Mouse (Mus musculus) fibroblast of lung, adult 2 months (primary cell): ENCODE measurements around the gene Slc22a5.
A peak's percentile ranks its signal among the peaks of the same experiment; 100 is the strongest.
"Not testable (repeated sequence)": the region's sequence is repeated elsewhere in the genome, so short reads cannot be mapped to it uniquely, and the experiment has no call there.

Experiments used
- DNase-seq: peaks from one replicate; pipeline ENCODE4 v3.0.0-alpha.2; 2011; ENCODE audit warnings: low read depth

The Slc22a5 gene

DNA sequence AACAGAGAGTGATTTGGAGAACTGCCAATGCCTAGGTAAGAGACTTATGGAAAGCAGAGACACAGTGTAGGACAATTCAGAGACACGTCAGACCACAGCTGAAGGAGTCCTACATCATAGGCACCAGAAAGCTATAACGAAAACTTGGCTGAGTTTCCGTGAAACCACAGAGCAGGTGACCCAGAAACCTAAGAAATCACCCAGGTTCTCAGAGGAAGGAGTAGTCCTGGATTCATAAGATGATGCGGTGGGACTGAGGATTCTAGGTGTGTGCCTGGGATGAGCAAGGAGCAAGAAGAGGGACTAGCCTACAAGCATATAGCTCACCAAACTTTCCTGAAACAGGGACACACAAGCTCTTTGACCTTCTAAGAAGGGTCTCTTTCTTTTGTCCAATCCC lies 3.2 kb downstream of the Slc22a5 start:
- DNase-seq, result no peak

DNA sequence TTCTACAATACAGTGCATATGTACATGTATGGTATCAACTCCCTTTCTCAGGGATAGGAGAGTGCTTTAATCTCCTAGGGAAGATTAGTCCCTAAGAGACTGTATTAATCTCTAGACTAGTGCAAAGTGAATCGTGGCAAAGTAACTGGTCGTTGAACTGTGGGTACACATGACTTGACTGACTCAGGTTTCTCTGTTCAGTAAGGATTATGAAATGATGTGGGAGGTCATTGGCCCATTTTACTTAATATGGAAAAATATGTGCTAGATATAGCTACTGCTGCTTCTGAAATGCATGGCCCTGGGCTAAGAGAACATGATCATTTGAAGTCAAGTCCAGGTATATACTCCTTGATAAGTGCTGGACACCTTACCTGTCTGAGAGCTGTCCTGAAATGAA lies 8.2 kb downstream of the Slc22a5 start:
- DNase-seq, result no peak

DNA sequence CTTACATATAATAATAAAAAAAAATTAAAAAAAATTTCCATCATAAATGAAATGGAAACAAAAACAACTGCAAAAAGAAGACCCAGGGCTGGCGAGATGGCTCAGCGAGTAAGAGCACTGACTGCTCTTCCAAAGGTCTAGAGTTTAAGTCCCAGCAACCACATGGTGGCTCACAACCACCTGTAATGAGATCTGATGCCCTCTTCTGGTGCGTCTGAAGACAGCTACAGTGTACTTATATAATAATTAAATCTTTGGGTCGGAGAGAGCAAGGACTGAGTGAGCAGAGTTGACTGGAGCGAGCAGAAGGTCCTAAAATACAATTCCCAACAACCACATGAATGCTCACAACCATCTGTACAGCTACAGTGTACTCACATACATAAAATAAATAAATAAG lies 13.4 kb downstream of the Slc22a5 start:
- not testable (repeated sequence) for DNase-seq

DNA sequence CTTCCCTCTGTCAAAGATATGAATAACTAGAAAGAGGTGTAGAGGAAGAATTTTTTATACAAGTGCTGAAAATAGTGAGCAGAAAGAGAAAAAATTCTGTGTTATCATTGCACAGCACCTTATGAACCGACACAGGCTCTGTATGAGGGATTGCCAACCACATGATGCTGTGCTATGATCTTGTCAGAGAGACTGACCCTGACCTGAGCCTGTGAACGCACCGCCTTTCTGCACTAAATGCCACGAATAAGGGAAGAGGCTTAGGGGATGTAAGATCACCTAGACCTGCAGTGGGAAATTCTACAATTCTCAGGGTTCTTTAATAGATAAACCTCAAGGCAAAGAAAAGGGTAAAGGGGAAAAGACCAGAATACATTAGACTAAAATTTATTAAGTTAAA lies 15.0 kb downstream of the Slc22a5 start:
- no peak for DNase-seq

- no peak for DNase-seq
Observed at GRCm38 (mm10) chr11:53874706-53875105, 16.8 kb downstream of the Slc22a5 start.

- not testable (repeated sequence) for DNase-seq
Observed at GRCm38 (mm10) chr11:53873909-53874704, 17.4 kb downstream of the Slc22a5 start.

DNA sequence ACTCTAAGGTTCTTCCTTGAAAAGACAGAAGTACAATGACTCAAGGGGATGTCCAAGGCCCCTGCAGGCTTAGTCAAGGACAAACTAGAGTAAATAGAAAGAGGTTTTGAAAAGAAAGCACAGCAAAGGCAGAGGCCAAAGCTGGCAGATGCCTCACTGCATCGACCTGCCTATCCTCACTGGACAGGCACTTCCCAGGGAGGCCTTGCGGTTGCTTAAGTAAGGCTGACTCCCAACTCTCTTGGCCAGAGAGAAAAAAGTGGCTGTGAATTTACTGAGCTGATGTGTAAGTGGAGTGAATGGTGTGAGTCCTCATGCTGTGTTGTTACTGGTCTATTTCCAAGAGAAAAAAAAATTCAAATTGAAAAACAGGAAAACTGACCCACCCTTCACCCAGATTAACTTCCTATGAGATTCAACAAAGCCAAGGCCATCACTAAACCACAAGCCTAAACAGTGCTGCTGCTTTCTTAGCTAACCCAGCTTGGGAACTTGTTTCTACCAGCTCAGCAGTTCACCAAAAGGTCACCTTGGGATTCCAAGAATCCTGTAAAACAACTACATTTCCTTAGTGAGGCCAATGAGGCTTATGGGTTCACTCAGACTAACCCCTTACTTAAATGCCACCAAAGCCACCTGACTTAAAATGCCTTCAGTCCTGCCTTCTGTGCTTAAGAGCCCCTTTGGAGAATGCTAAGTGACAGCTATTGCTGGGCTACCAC lies 19.5 kb downstream of the Slc22a5 start:
- peak; percentile 61 for DNase-seq

DNA sequence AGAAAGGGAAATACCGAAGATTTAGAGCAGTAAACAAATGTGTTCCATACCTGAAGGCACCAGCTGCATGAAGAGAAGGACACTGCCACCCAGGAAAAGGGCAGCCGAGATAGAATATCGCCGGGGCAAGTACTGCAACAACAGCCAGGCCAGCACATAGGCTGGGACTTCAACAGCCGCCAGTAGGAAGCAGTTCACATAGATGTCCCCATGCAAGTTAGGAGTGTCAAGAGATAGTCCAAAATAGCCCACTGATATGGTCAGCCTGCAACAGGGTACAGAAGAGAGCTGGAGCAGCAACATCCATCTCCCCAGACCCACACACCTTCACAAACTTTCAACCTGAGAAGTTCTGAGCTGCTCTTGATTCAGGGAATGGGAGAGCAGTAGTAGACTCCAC lies 22.3 kb downstream of the Slc22a5 start:
- no peak for DNase-seq

DNA sequence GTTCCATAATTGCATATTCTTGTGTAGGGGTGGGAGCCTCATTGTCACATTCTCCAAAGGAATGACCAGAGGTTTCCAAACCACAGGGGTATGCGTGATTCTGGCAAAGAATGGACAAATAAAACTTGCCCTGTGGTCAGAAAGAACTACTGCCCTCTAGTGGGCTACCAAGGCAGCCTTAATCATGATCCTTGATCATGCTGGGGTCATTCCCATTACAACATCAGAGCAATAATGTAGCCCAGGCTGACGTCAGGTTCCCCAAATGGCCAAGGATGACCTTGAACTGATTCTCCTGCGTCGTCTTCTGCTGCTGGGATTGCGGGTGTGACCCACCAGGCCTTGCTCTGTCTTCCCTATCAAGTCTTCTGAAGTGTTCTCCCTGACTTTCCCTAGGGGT lies 23.1 kb downstream of the Slc22a5 start:
- not testable (repeated sequence) for DNase-seq

DNA sequence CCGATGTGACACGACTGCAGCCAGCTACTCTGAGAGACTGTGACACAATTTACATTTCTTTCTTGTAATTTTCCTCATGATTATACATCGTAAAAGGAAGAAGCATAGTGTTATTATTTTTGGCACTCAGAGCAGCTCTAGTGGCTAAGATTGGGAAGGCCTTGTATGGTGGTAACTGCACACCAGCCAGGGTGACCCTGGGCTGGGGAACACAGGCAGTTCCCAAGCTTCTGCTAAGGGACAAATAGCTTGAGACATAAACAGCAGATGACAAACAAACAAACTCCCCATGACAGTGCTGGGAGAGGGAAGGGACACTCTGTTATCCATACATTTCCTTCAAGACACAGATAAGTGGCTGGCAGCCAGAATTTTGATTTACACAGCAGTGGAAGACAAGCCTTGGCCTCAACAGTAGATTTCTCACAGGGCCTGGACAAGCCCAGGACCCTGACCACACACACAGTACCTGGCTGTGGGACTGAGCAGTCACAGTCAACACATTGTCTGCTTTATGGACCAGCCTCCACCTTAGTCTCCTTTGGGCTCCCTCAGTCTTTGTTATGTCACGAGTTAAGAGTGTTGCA lies 26.6 kb downstream of the Slc22a5 start:
- DNase-seq, result not testable (repeated sequence)

GRCm38 (mm10) chr11:53860944-53861343 lies 30.5 kb downstream of the Slc22a5 start:
- not testable (repeated sequence) for DNase-seq

DNA sequence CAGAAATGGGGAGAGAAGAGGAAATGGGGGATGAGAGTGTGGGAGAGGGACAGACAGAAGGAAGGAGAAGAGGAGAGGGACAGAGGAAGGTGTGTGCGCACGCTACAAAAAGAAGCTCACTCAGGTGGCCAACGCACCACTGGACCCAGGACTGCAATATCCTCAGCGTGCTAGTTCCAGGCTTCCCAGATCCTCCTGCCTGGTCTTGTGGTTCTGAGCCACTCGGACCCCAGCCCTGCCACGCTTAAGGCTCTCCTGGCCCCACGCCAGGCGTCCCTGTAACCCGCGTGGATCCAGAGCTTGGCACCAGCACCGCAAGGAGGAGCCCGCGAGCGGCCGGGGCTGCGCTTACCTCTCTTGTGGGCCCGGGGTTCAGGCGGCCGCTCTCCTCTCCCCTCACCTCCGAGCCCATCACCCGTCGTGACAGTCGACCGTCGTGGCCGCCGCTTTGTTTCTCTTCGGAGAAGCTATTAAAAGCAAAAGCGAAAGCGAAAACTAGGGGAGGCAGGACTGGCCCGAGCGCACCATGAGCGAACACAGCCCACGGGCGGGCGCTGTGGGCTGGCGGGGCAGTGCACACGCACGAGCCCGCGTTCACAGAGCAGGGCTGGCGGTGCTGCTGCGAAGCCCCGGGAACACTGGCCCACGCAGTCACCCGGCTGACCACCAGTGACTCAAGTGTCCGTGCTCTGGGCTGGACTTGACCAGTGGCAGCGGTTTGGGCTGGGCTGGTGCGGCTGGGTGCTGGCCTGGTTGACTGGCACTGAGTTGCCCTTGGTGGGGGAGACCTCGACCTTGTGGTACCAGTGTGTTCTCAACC lies 32.5 kb downstream of the Slc22a5 start, which contains the start of gene Gm12216:
Gene Gm12216 (minus strand): TSS at position 496 of the 820 bp plus-strand sequence.
- DNase-seq, result not testable (repeated sequence)

- DNase-seq, result no peak
Observed at GRCm38 (mm10) chr11:53858058-53858760, 33.3 kb downstream of the Slc22a5 start.

DNA sequence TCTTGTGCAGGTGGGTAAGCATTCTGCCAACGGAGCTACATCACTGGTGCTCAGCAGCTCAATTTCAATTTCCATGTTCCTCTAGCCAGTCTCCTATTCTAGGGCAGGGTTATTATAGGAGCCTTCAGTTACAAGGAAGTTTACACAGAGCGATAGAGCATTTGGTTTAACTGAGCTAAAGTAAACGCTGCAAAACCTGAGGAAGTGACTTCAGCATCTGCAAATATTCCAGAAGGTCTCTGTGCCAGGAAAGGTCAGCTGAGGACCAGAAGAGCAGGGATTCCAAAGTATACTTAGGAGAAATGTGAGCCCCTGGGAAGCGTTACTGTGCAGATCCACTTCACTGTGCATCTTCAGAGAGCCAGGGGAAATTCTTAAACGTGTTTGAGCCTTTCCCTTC lies 37.8 kb downstream of the Slc22a5 start:
- no peak for DNase-seq

GRCm38 (mm10) chr11:53851795-53852194 lies 39.7 kb downstream of the Slc22a5 start:
- no peak for DNase-seq

DNA sequence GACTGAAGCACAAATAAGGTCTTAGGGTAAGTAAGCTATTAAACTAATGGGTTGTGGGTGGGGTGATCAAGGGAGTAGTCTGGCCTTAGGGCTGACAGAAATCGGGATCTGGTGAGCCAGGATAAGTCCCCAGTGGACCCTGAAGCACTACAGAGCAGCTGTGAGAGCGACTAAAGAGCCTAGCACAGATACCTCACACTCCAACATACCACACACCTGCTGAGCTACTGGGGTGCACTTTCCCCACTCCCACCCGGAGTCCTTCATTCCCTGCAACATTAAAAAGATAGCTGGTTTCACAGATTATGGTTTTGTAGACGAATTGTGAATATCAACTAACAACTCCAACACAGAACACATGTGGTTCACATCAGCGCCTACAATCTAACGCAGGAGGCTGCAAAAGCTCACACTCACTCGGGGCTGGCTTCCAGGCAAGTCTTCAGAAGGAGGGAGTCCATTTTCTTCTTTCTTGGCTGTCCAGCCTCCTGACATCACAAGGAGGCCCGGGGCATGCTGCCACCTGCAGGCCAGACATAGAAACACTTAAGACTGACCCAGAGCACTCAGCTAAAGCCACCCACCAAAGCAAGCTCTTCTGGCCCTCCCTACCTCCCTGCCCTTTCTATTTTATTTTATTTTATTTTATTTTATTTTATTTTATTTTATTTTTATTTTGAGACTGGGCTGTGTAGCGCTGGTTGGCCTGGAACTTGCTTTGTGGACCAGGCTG lies 41.7 kb downstream of the Slc22a5 start:
- peak; percentile 49 for DNase-seq

DNA sequence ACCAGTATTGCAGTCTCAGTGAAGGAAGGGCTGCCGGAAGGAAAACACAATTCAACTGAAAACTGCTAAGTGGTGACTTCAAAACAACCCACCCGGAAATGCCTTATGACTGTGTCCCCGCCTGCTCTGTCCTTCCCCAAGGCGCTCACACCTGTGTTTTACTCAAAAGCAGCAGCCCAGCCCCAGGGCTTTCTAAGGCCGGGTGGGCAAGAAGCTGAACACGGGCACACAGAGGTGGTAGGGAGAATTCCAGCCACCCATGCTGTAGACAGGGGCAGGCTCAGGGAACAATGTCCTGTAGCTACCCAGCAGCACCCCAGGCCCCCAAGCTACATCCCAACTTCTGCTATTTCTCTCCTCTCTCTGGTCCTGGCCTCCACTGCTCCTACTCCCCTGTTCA lies 45.8 kb downstream of the Slc22a5 start:
- DNase-seq, result no peak

- no peak for DNase-seq
Observed at GRCm38 (mm10) chr11:53843106-53843505, 48.4 kb downstream of the Slc22a5 start.

DNA sequence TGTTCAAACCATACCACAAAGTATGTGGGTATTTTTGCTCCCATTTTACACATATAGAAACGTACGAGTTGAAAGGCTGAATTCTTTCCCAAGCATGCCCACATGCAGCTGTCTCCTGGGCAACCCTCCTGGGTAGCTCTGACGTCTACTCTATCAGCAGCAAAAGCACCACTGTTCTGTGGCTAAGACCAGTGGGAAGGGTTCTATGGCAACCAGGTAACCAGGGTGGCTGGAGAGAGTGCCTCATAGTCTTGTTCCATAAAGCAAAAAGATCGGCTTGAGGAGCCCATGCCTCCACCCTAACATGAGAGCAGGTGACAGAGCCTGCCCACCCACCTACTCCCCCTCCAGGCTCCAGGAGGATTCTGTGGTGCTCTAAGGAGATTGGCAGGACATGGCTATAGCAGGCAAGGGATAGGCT lies 49.3 kb downstream of the Slc22a5 start:
- DNase-seq, result no peak

- no peak for DNase-seq
Observed at GRCm38 (mm10) chr11:53841514-53841913, 49.9 kb downstream of the Slc22a5 start.
